8 mouse cellular contexts compared by ENCODE assay signal in genomic region chr13:108317414-108317813, GRCm38 (mm10). TPM values are rescaled to one million over a fixed set of nuclear protein-coding genes. Genes with fewer than 3 reads are reported as not detected.
DNase-seq lines count a peak whose midpoint lies in the region; ATAC-seq lines count a peak whose summit lies in the region.

No protein-coding gene starts in this region.

- no peaks in the 10 kb centered on the region for H3K36me3 ChIP-seq in heart, embryonic 12.5 days
- H3K36me3 ChIP-seq in megakaryocyte, embryonic 14.5 days (replicated peaks; ENCODE audit: low read length) = peaks cover 46% of the 10 kb centered on the region
- no peaks in the 10 kb centered on the region for H3K36me3 ChIP-seq in intestine, embryonic 14.5 days (ENCODE audit: control insufficient read depth, insufficient read depth, low read length)
- no peaks in the 10 kb centered on the region for H3K36me3 ChIP-seq in midbrain, embryonic 13.5 days

- no peak for DNase-seq in heart, postnatal 25 days (ENCODE audit: low spot score)
- DNase-seq in intestine, embryonic 14.5 days (ENCODE audit: low spot score) = no peak
- no peak for DNase-seq in thymus, postnatal 14 days
- DNase-seq in spleen, postnatal 10 days (ENCODE audit: low spot score in 2 of 2) = no peak

- H3K4me3 ChIP-seq in heart, embryonic 12.5 days = peak overlapping the region; percentile 82; the same call in 1 of the 2 replicates
- peak overlapping the region; percentile 99 for H3K4me3 ChIP-seq in megakaryocyte, embryonic 14.5 days (replicated peaks)
- H3K4me3 ChIP-seq in intestine, embryonic 14.5 days (ENCODE audit: low read depth, low read length) = no peak overlapping the region
- H3K4me3 ChIP-seq in midbrain, embryonic 13.5 days (replicated peaks) = peak overlapping the region; percentile 57

- intact Hi-C loops in heart, postnatal 25 days (cut with DNase I) = loop anchor here (5.0 to 10.0 kb wide), 2 partner anchors 105 to 273 kb away; partner anchors contain the start of genes Elovl7 and Smim15

- H3K9ac ChIP-seq in heart, embryonic 12.5 days = no peak overlapping the region
- H3K9ac ChIP-seq in intestine, embryonic 14.5 days (ENCODE audit: low read length) = no peak overlapping the region
- H3K9ac ChIP-seq in midbrain, embryonic 13.5 days (replicated peaks) = no peak overlapping the region

- 78% methylated on average over 2 of the region's 2 CpGs for WGBS in heart, embryonic 12.5 days
- WGBS in intestine, embryonic 14.5 days = 95% methylated on average over 2 of the region's 2 CpGs
- 87% methylated on average over 2 of the region's 2 CpGs for WGBS in midbrain, embryonic 13.5 days

- peaks cover 13% of the 10 kb centered on the region for H3K4me1 ChIP-seq in heart, embryonic 12.5 days (replicated peaks)
- H3K4me1 ChIP-seq in megakaryocyte, embryonic 14.5 days = peaks cover 91% of the 10 kb centered on the region
- H3K4me1 ChIP-seq in intestine, embryonic 14.5 days (replicated peaks; ENCODE audit: control insufficient read depth, insufficient read depth, low read length) = peaks cover 3% of the 10 kb centered on the region
- H3K4me1 ChIP-seq in midbrain, embryonic 13.5 days (replicated peaks) = peaks cover 19% of the 10 kb centered on the region

- no peak overlapping the region for H3K27ac ChIP-seq in heart, embryonic 12.5 days (ENCODE audit: poor library complexity, severe bottlenecking)
- H3K27ac ChIP-seq in intestine, embryonic 14.5 days (ENCODE audit: low read depth) = no peak overlapping the region
- no peak overlapping the region for H3K27ac ChIP-seq in midbrain, embryonic 13.5 days

- peak overlapping the region; percentile 99 for H3K4me2 ChIP-seq in heart, embryonic 12.5 days
- H3K4me2 ChIP-seq in intestine, embryonic 14.5 days (ENCODE audit: low read length) = peak overlapping the region; percentile 96; the same call in 1 of the 2 replicates
- H3K4me2 ChIP-seq in midbrain, embryonic 13.5 days (replicated peaks) = peak overlapping the region; percentile 96

- H3K9me3 ChIP-seq in heart, embryonic 12.5 days (replicated peaks) = peaks cover 4% of the 10 kb centered on the region; the same call in 1 of the 2 replicates
- peaks cover 20% of the 10 kb centered on the region for H3K9me3 ChIP-seq in megakaryocyte, embryonic 14.5 days
- no peaks in the 10 kb centered on the region for H3K9me3 ChIP-seq in intestine, embryonic 14.5 days (ENCODE audit: control insufficient read depth, low read length)
- H3K9me3 ChIP-seq in midbrain, embryonic 13.5 days = no peaks in the 10 kb centered on the region

- peaks cover 64% of the 10 kb centered on the region for H3K27me3 ChIP-seq in heart, embryonic 12.5 days (replicated peaks)
- H3K27me3 ChIP-seq in megakaryocyte, embryonic 14.5 days (replicated peaks) = no peaks in the 10 kb centered on the region
- H3K27me3 ChIP-seq in intestine, embryonic 14.5 days (replicated peaks; ENCODE audit: control insufficient read depth, insufficient read depth, low read length) = no peaks in the 10 kb centered on the region
- no peaks in the 10 kb centered on the region for H3K27me3 ChIP-seq in midbrain, embryonic 13.5 days

- no peak for ATAC-seq in heart, embryonic 12.5 days (ENCODE audit: insufficient number of reproducible peaks, low FRiP score)
- no peak for ATAC-seq in megakaryocyte, adult 5-6 weeks (ENCODE audit: poor library complexity, severe bottlenecking)
- ATAC-seq in intestine, embryonic 14.5 days (replicated peaks; ENCODE audit: low FRiP score, low TSS enrichment, low read depth) = no peak
- no peak for ATAC-seq in midbrain, embryonic 13.5 days

RNA-seq across cellular contexts. Expression of gene Depdc1b, which starts 1.3 kb away (rescaled TPM):
- polyA plus RNA-seq in heart, embryonic 12.5 days (2016; fragmentation: Nextera tagmentation; extraction: Ambion mirVana) = 5.3 and 5.8 TPM in 2 replicates
- total RNA-seq in heart, postnatal 25 days (2021) = under 1 TPM; 0.31 to 0.64 TPM
- 0.65 and 4.7 TPM in 2 replicates for polyA plus RNA-seq in megakaryocyte, embryonic 14.5 days (2012; ENCODE audit: insufficient read depth, low replicate concordance)
- total RNA-seq in megakaryocyte, adult 5-6 weeks (2015) = 38.3 and 42.7 TPM in 2 replicates
- 29.6 and 34.7 TPM in 2 replicates for total RNA-seq in megakaryocyte, adult 5-6 weeks (2017)
- polyA plus RNA-seq in intestine, embryonic 14.5 days (2014; fragmentation: Nextera tagmentation; extraction: Ambion mirVana) = 7.3 and 8.3 TPM in 2 replicates
- 5.7 TPM in 2 replicates for polyA plus RNA-seq in midbrain, embryonic 13.5 days (2015; fragmentation: Nextera tagmentation; extraction: Ambion mirVana)
